In the genomic region with DNA sequence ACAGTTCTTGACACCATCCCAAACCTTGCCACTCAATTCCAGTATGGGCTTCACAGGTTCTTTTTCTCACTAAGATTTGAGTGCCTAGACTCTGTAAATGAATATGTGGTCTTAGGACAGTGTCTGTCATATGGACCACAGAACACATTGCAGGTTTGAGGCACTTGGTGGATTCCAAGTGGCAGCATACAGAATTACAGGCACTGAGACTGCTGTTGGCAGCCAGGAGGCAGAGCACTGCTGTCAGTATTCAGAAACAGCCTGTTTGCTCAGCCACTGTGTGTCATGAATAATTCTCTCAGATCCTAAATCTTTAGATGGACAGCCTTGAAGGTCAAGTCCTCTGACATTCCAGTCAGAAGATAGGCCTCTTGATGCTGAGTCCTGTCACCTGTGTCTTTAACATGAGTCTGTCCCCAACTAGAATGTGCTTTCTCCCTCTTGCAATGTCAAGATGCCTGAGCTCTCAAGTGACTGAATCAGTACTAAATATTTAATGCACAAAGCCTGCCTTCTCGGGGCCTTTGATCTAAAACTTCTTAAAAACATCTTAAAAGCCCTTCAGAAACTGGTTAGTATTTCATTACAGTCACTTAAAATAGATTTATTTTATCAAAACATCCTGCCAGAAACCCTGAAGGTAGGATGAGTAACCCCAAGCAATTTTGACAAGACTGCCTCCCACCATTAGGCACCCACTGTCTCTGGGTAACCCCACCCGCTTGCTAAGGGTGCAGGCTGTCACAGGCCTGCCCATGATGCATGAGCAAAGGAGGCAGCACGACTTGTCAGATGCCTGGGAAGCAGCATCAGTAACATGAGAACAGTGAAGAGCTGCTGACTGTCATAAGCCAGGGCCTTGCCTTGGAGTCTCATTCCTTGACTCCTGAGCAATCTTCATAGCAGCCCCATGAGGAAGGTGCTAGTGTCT, we compare ENCODE assay signal across 12 mouse cellular contexts.
DNase-seq lines count a peak whose midpoint lies in the region; ATAC-seq and TF ChIP-seq lines count a peak whose summit lies in the region.
"Had no signal": no experiment of that assay in that cellular context is flagged by ENCODE, and none has a peak within 500 bp of the region (broad histone marks: within the 10 kb centered on the region; RNA-seq: fewer than 3 reads in every experiment).

No protein-coding gene starts in this region.

- H3K9me3 ChIP-seq in kidney, embryonic 16.5 days (ENCODE audit: low read length), result no peaks in the 10 kb centered on the region
- no peaks in the 10 kb centered on the region for H3K9me3 ChIP-seq in ES-E14 (ENCODE audit: control insufficient read depth, insufficient read depth, low read depth, low read length)
- H3K9me3 ChIP-seq in midbrain, embryonic 15.5 days, result no peaks in the 10 kb centered on the region
- H3K9me3 ChIP-seq: limb, embryonic 13.5 days had no signal

- H3K9ac ChIP-seq in kidney, embryonic 16.5 days (replicated peaks; ENCODE audit: low read length), result no peak overlapping the region
- H3K9ac ChIP-seq in ES-E14 (ENCODE audit: insufficient read depth, low read depth, low read length, poor library complexity, severe bottlenecking), result no peak overlapping the region
- no peak overlapping the region for H3K9ac ChIP-seq in midbrain, embryonic 15.5 days
- H3K9ac ChIP-seq: hindbrain, embryonic 14.5 days; limb, embryonic 13.5 days had no signal

- H3K36me3 ChIP-seq in kidney, embryonic 16.5 days (ENCODE audit: insufficient read depth, low read length), result no peaks in the 10 kb centered on the region
- no peaks in the 10 kb centered on the region for H3K36me3 ChIP-seq in ES-E14 (ENCODE audit: control insufficient read depth, insufficient read depth, low read length, poor library complexity, severe bottlenecking)
- no peaks in the 10 kb centered on the region for H3K36me3 ChIP-seq in midbrain, embryonic 15.5 days (replicated peaks)
- H3K36me3 ChIP-seq: limb, embryonic 13.5 days had no signal

- ATAC-seq in kidney, embryonic 16.5 days (ENCODE audit: low FRiP score, low TSS enrichment), result peak; percentile 79
- peak; percentile 89 for ATAC-seq in midbrain, embryonic 15.5 days (replicated peaks)

- H3K27ac ChIP-seq in kidney, embryonic 16.5 days (ENCODE audit: low read length), result no peak overlapping the region
- no peak overlapping the region for H3K27ac ChIP-seq in ES-E14 (ENCODE audit: insufficient read depth, low read depth, low read length, poor library complexity, severe bottlenecking)
- H3K27ac ChIP-seq in midbrain, embryonic 15.5 days, result no peak overlapping the region
- H3K27ac ChIP-seq: hindbrain, embryonic 14.5 days; limb, embryonic 13.5 days had no signal

- H3K27me3 ChIP-seq in kidney, embryonic 16.5 days (ENCODE audit: insufficient read depth, low read length), result no peaks in the 10 kb centered on the region
- no peaks in the 10 kb centered on the region for H3K27me3 ChIP-seq in midbrain, embryonic 15.5 days (replicated peaks)
- H3K27me3 ChIP-seq: limb, embryonic 13.5 days had no signal

- whole genome bisulfite sequencing in kidney, embryonic 16.5 days, result 24% methylated on average over 3 of the region's 3 CpGs
- 58% methylated on average over 3 of the region's 3 CpGs for WGBS in midbrain, embryonic 15.5 days

- H3K4me3 ChIP-seq in kidney, embryonic 16.5 days (ENCODE audit: low read length), result no peak overlapping the region
- H3K4me3 ChIP-seq in ES-E14 (ENCODE audit: insufficient read depth in 1 of 2, low read depth in 1 of 2, low read length in 2 of 2, poor library complexity in 1 of 2, severe bottlenecking in 1 of 2), result no peak overlapping the region
- no peak overlapping the region for H3K4me3 ChIP-seq in midbrain, embryonic 15.5 days
- H3K4me3 ChIP-seq: limb, embryonic 13.5 days had no signal

- no peak for DNase-seq in kidney, postnatal 25 days
- DNase-seq in ES-E14 (ENCODE audit: low read depth, low spot score) (peak; percentile 4), ZHBTc4 (ENCODE audit: low read depth, low spot score) (peak; percentile 24)
- DNase-seq in heart, postnatal 4 days, result no peak
- DNase-seq in left cerebral cortex, postnatal 10 days (ENCODE audit: extremely low spot score in 1 of 2, low spot score in 2 of 2), result no peak
- DNase-seq: adrenal gland, postnatal 14 days; kidney, postnatal 10 days; thymus, postnatal 14 days had no signal

- no peaks in the 10 kb centered on the region for H3K4me1 ChIP-seq in kidney, embryonic 16.5 days (ENCODE audit: insufficient read depth, low read length)
- H3K4me1 ChIP-seq in ES-E14 (ENCODE audit: control insufficient read depth in 2 of 2, insufficient read depth in 2 of 2, low read length in 2 of 2, poor library complexity in 1 of 2), result no peaks in the 10 kb centered on the region
- no peaks in the 10 kb centered on the region for H3K4me1 ChIP-seq in midbrain, embryonic 15.5 days
- H3K4me1 ChIP-seq: limb, embryonic 13.5 days had no signal

- intact Hi-C loops in left cerebral cortex, postnatal 10 days (cut with DNase I), result no loop called here

- H3K4me2 ChIP-seq in kidney, embryonic 16.5 days (replicated peaks; ENCODE audit: low read depth, low read length), result no peak overlapping the region
- H3K4me2 ChIP-seq in midbrain, embryonic 15.5 days, result no peak overlapping the region
- H3K4me2 ChIP-seq: hindbrain, embryonic 14.5 days; limb, embryonic 13.5 days had no signal

- in situ Hi-C loops in ES-E14 (cut with MboI; ENCODE audit: low sequenced_read_pairs in 2 of 2, unreplicated experiment in 2 of 2), result no loop called here

TF ChIP-seq in ES-E14, 5 proteins besides CTCF, POLR2A, EP300 and RAD21:
- TF ChIP-seq HCFC1 (IDR thresholded peaks at IDR 0.05; ENCODE audit: borderline replicate concordance, insufficient read depth, low read length) (no peak), ZNF384 (IDR thresholded peaks at IDR 0.05; ENCODE audit: low read depth, low read length) (no peak), MAFK (IDR thresholded peaks at IDR 0.05; ENCODE audit: insufficient read depth, low read depth, low read length) (no peak), ZC3H11A (IDR thresholded peaks at IDR 0.05; ENCODE audit: borderline replicate concordance, low read depth, low read length) (no peak), CHD2 (IDR thresholded peaks at IDR 0.05; ENCODE audit: low read depth, low read length) (no peak)
TF ChIP-seq in ES-E14: peak in this region for 0.

Comparison
In these comparisons a context has a peak if more than half of its experiments do, and no peak if none do; other contexts are left out.
1. DNase-seq: peak in ES-E14 (single experiment) and ZHBTc4 (single experiment); none in kidney, postnatal 25 days (0 of 2), heart, postnatal 4 days (single experiment) and left cerebral cortex, postnatal 10 days (0 of 2).